9 mouse cellular contexts compared by ENCODE assay signal in genomic region chrX:51681756-51682155, GRCm38 (mm10). TPM values are rescaled to one million over a fixed set of nuclear protein-coding genes. Genes with fewer than 3 reads are reported as not detected.
DNase-seq lines count a peak whose midpoint lies in the region; ATAC-seq and TF ChIP-seq lines count a peak whose summit lies in the region.
"Had no signal": no experiment of that assay in that cellular context is flagged by ENCODE, and none has a peak within 500 bp of the region (broad histone marks: within the 10 kb centered on the region; RNA-seq: fewer than 3 reads in every experiment).

Hs6st2 (minus strand) TSS chrX:51681856.

- peaks cover 34% of the 10 kb centered on the region for H3K27me3 ChIP-seq in heart, embryonic 16.5 days (ENCODE audit: control insufficient read depth, insufficient read depth, low read length)
- H3K27me3 ChIP-seq in embryonic facial prominence, embryonic 10.5 days (replicated peaks; ENCODE audit: low read depth, poor library complexity, severe bottlenecking), result peaks cover 92% of the 10 kb centered on the region
- H3K27me3 ChIP-seq in hindbrain, postnatal 0 days (ENCODE audit: insufficient read depth, low read length), result no peaks in the 10 kb centered on the region
- peaks cover 88% of the 10 kb centered on the region for H3K27me3 ChIP-seq in midbrain, embryonic 10.5 days (ENCODE audit: low read depth, poor library complexity, severe bottlenecking)

- H3K4me3 ChIP-seq in heart, embryonic 16.5 days (ENCODE audit: low read length), result peak within 1 kb of the TSS; percentile 56
- peak within 1 kb of the TSS; percentile 66 for H3K4me3 ChIP-seq in embryonic facial prominence, embryonic 10.5 days
- peak within 1 kb of the TSS; percentile 48 for H3K4me3 ChIP-seq in hindbrain, postnatal 0 days (ENCODE audit: low read length)
- H3K4me3 ChIP-seq in midbrain, embryonic 10.5 days, result peak within 1 kb of the TSS; percentile 61

- TF ChIP-seq CTCF in hindbrain, postnatal 0 days (IDR thresholded peaks at IDR 0.05; ENCODE audit: low read depth), result no peak

- H3K4me1 ChIP-seq in heart, embryonic 16.5 days (ENCODE audit: control insufficient read depth, insufficient read depth, low read length), result no peaks in the 10 kb centered on the region
- peaks cover 14% of the 10 kb centered on the region; the same call in 1 of the 2 replicates for H3K4me1 ChIP-seq in embryonic facial prominence, embryonic 10.5 days
- H3K4me1 ChIP-seq in hindbrain, postnatal 0 days (ENCODE audit: insufficient read depth, low read length), result no peaks in the 10 kb centered on the region
- H3K4me1 ChIP-seq in midbrain, embryonic 10.5 days, result peaks cover 34% of the 10 kb centered on the region

- no peak for DNase-seq in heart, adult 11 months
- no peak for DNase-seq in embryonic facial prominence, embryonic 10.5 days (ENCODE audit: low spot score)
- DNase-seq in hindbrain, postnatal 0 days (ENCODE audit: low spot score), result no peak
- no peak for DNase-seq in midbrain, embryonic 10.5 days (ENCODE audit: low spot score)
- DNase-seq in right cerebral cortex, postnatal 36 days (ENCODE audit: low spot score in 2 of 2), result no peak
- no peak for DNase-seq in adrenal gland, postnatal 14 days

- peak within 1 kb of the TSS; percentile 37 for H3K9ac ChIP-seq in heart, embryonic 16.5 days (ENCODE audit: low read length)
- H3K9ac ChIP-seq in hindbrain, postnatal 0 days (replicated peaks; ENCODE audit: low read length), result peak within 1 kb of the TSS; percentile 53

- 24% methylated on average over 5 of the region's 5 CpGs for WGBS in heart, embryonic 16.5 days
- WGBS in embryonic facial prominence, embryonic 10.5 days, result 23% methylated on average over 5 of the region's 5 CpGs
- WGBS in hindbrain, postnatal 0 days, result 25% methylated on average over 5 of the region's 5 CpGs
- 19% methylated on average over 5 of the region's 5 CpGs for WGBS in midbrain, embryonic 10.5 days

- no peaks in the 10 kb centered on the region for H3K9me3 ChIP-seq in heart, embryonic 16.5 days (replicated peaks; ENCODE audit: control insufficient read depth, low read length)
- 0 out of 2 replicates have a peak, but pooled peaks cover 5% of the 10 kb centered on the region for H3K9me3 ChIP-seq in embryonic facial prominence, embryonic 10.5 days
- no peaks in the 10 kb centered on the region for H3K9me3 ChIP-seq in hindbrain, postnatal 0 days (ENCODE audit: low read length)
- H3K9me3 ChIP-seq in midbrain, embryonic 10.5 days (replicated peaks), result no peaks in the 10 kb centered on the region

- no peak within 1 kb of the TSS for H3K27ac ChIP-seq in heart, embryonic 16.5 days (ENCODE audit: low read length)
- H3K27ac ChIP-seq in embryonic facial prominence, embryonic 10.5 days (replicated peaks), result peak within 1 kb of the TSS; percentile 89
- H3K27ac ChIP-seq in hindbrain, postnatal 0 days, result peak within 1 kb of the TSS; percentile 38; the same call in 1 of the 2 replicates
- H3K27ac ChIP-seq in midbrain, embryonic 10.5 days (replicated peaks), result peak within 1 kb of the TSS; percentile 80

- peak within 1 kb of the TSS; percentile 64 for H3K4me2 ChIP-seq in heart, embryonic 16.5 days (ENCODE audit: low read depth, low read length)
- H3K4me2 ChIP-seq in hindbrain, postnatal 0 days (ENCODE audit: low read depth, low read length), result peak within 1 kb of the TSS; percentile 74

- no peak for ATAC-seq in heart, embryonic 16.5 days (replicated peaks; ENCODE audit: extremely low read depth, insufficient read depth, low FRiP score)
- ATAC-seq in hindbrain, postnatal 0 days, result no peak
- no peak for ATAC-seq in inflammation-experienced regulatory T-cells, adult 6 months

- H3K36me3 ChIP-seq in heart, embryonic 16.5 days (ENCODE audit: control insufficient read depth, insufficient read depth), result no peaks in the 10 kb centered on the region
- peaks cover 6% of the 10 kb centered on the region; the same call in 1 of the 2 replicates for H3K36me3 ChIP-seq in embryonic facial prominence, embryonic 10.5 days (replicated peaks)
- no peaks in the 10 kb centered on the region for H3K36me3 ChIP-seq in hindbrain, postnatal 0 days (ENCODE audit: insufficient read depth, low read length)
- no peaks in the 10 kb centered on the region for H3K36me3 ChIP-seq in midbrain, embryonic 10.5 days

RNA-seq across cellular contexts. Expression of gene Hs6st2, which starts in this region (rescaled TPM):
- polyA plus RNA-seq in heart, embryonic 16.5 days (2015; fragmentation: Nextera tagmentation; extraction: Ambion mirVana), result 7.7 and 7.9 TPM in 2 replicates
- 25.9 and 27.8 TPM in 2 replicates for polyA plus RNA-seq in embryonic facial prominence, embryonic 10.5 days (2016; fragmentation: Nextera tagmentation; extraction: Ambion mirVana)
- total RNA-seq in hindbrain, postnatal 0 days (2014; rRNA removed), result 49.7 and 65.7 TPM in 2 replicates
- polyA plus RNA-seq in hindbrain, postnatal 0 days (2015; fragmentation: Nextera tagmentation; extraction: Ambion mirVana), result 43.5 and 46.5 TPM in 2 replicates
- 10.9 and 13.2 TPM in 2 replicates for polyA plus RNA-seq in midbrain, embryonic 10.5 days (2016; fragmentation: Nextera tagmentation; extraction: Ambion mirVana)
- 5.0 and 5.7 TPM in 2 replicates for total RNA-seq in adrenal gland, postnatal 14 days (2021)
- under 1 TPM in 1 of 3 experiments, not detected in 2; 0.12 TPM for polyA plus RNA-seq in inflammation-experienced regulatory T-cells, adult 6 months (2017; shearing (Covaris generic))
- total RNA-seq: MEL had no signal
